Mouse (Mus musculus) midbrain, embryonic 11.5 days (tissue): Measurements from ENCODE around the gene Scn10a. TPM values are rescaled to one million over a fixed set of nuclear protein-coding genes. Genes with fewer than 3 reads are reported as not detected.
A peak's percentile ranks its signal among the peaks of the same experiment; 100 is the strongest.

ENCODE experiments used
- ATAC-seq: fragments of 200-750 bp; cut with Nextera tagmentation; 2 replicates; pipeline ENCODE4 v1.8.0; 2017; ENCODE audit warnings: moderate TSS enrichment, moderate library complexity; ENCODE audit not compliant: low FRiP score
- DNase-seq: peaks from one replicate; pipeline ENCODE4 v3.0.0; 2015; ENCODE audit warnings: low spot score; ENCODE audit errors: missing footprints
- H3K27ac ChIP-seq: fragments of 300-500 bp; sonication (generic); 2 replicates; pipeline ENCODE4 v1.5.1; 2014; ENCODE audit warnings: low read depth, low read length
- H3K27me3 ChIP-seq: fragments of 300-500 bp; sonication (generic); 2 replicates; pipeline ENCODE4 v1.6.1; 2014; ENCODE audit warnings: mild to moderate bottlenecking, low read length, moderate library complexity, mixed read lengths; ENCODE audit not compliant: control insufficient read depth, insufficient read depth
- H3K36me3 ChIP-seq: fragments of 300-500 bp; sonication (generic); 2 replicates; pipeline ENCODE4 v1.6.1; 2014; ENCODE audit warnings: mild to moderate bottlenecking, low read length, moderate library complexity, mixed read lengths; ENCODE audit not compliant: control insufficient read depth, insufficient read depth
- H3K4me1 ChIP-seq: fragments of 300-500 bp; sonication (generic); 2 replicates; pipeline ENCODE4 v1.6.1; 2014; ENCODE audit warnings: low read length; ENCODE audit not compliant: control insufficient read depth, insufficient read depth
- H3K4me2 ChIP-seq: fragments of 300-500 bp; sonication (generic); 2 replicates; pipeline ENCODE4 v1.6.1; 2014; ENCODE audit warnings: mild to moderate bottlenecking, moderate library complexity
- H3K4me3 ChIP-seq: fragments of 300-500 bp; sonication (generic); 2 replicates; pipeline ENCODE4 v1.5.1; 2014; ENCODE audit warnings: low read depth, low read length
- H3K9ac ChIP-seq: fragments of 300-500 bp; sonication (generic); 2 replicates; pipeline ENCODE4 v1.6.1; 2014; ENCODE audit warnings: low read length
- H3K9me3 ChIP-seq: fragments of 300-500 bp; sonication (generic); 2 replicates; pipeline ENCODE4 v1.6.1; 2016; ENCODE audit warnings: low read length; ENCODE audit not compliant: control insufficient read depth
- WGBS: fragments of 180-500 bp; shearing (Covaris S2); extraction: QIAGEN DNeasy Blood & Tissue Kit; methylation state at CpG from one replicate; pipeline ENCODE4 v1.1.7; 2014; 5-methylcytosine and 5-hydroxymethylcytosine counted together
- polyA plus RNA-seq: library from polyadenylated mRNA; unstranded; fragments of >200 nt; fragmentation: Nextera tagmentation; extraction: Ambion mirVana; gene quantifications from 2 replicates; pipeline ENCODE4 v1.2.1, GENCODE M21; 2014

Scn10a gene
- polyA plus RNA-seq, 1 experiment from 2014 or later, result not detected

DNA sequence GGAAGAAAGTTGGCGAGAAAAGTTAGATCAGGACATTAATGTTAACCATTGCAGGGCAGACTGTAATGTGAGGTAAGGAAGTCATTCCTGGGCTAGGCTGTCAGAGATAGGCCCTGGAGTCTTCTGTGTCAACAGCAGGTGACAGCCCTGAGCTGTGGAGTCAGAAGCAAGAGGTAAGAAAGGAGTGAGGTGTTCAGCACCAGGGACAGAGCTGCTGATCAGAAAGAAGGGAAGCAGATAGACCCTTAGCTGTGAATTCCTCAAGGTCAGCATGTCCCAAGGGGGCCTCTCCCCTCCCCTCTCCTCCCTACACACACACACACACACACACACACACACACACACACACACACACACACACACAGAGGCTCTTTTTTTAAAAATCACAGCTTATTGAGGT lies 55.0 kb downstream of the Scn10a start:
- no peaks in the 10 kb centered on the region for H3K4me1 ChIP-seq
- H3K9ac ChIP-seq, result no peak overlapping the region
- DNase-seq (no peak), ATAC-seq (no peak)
- no peaks in the 10 kb centered on the region for H3K27me3 ChIP-seq
- no peak overlapping the region for H3K27ac ChIP-seq
- H3K9me3 ChIP-seq, result no peaks in the 10 kb centered on the region
- H3K36me3 ChIP-seq, result no peaks in the 10 kb centered on the region
- whole genome bisulfite sequencing, result 69% methylated on average over 1 of the region's 1 CpGs
- H3K4me2 ChIP-seq, result no peak overlapping the region
- no peak overlapping the region for H3K4me3 ChIP-seq

DNA sequence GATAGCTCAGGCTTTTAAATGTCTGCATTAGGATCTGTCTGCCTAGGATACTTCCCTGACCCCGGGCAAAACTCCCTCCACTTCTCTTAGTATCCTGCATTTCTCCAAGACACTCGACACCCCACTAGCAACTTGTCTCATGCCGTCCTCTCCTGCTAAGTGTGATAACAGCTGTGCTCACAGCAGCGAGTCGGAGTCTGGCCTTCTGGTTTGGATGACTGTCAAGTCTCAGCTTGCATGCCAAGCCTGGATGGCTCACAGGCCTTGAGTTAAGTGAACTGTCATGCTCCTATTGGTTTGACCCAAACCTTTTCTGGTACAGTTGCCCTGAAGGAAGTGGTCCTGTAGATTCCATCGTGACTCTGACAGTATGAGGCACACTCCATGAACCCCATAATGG lies 63.0 kb downstream of the Scn10a start:
- H3K27ac ChIP-seq, result no peak overlapping the region
- ATAC-seq, result no peak
- H3K36me3 ChIP-seq, result no peaks in the 10 kb centered on the region
- no peak for DNase-seq
- no peak overlapping the region for H3K9ac ChIP-seq
- no peaks in the 10 kb centered on the region for H3K4me1 ChIP-seq
- H3K9me3 ChIP-seq, result no peaks in the 10 kb centered on the region
- no peaks in the 10 kb centered on the region for H3K27me3 ChIP-seq
- no peak overlapping the region for H3K4me2 ChIP-seq
- WGBS, result 69% methylated on average over 6 of the region's 6 CpGs
- H3K4me3 ChIP-seq, result no peak overlapping the region

GRCm38 (mm10) chr9:119653758-119654157 lies 65.4 kb downstream of the Scn10a start:
- Histone ChIP-seq H3K27ac (no peak overlapping the region), H3K4me1 (no peaks in the 10 kb centered on the region), H3K36me3 (no peaks in the 10 kb centered on the region), H3K4me2 (no peak overlapping the region), H3K27me3 (no peaks in the 10 kb centered on the region), H3K4me3 (no peak overlapping the region), H3K9ac (no peak overlapping the region), H3K9me3 (no peaks in the 10 kb centered on the region)
- 76% methylated on average over 5 of the region's 5 CpGs for WGBS
- ATAC-seq (no peak), DNase-seq (peak; percentile 6)

DNA sequence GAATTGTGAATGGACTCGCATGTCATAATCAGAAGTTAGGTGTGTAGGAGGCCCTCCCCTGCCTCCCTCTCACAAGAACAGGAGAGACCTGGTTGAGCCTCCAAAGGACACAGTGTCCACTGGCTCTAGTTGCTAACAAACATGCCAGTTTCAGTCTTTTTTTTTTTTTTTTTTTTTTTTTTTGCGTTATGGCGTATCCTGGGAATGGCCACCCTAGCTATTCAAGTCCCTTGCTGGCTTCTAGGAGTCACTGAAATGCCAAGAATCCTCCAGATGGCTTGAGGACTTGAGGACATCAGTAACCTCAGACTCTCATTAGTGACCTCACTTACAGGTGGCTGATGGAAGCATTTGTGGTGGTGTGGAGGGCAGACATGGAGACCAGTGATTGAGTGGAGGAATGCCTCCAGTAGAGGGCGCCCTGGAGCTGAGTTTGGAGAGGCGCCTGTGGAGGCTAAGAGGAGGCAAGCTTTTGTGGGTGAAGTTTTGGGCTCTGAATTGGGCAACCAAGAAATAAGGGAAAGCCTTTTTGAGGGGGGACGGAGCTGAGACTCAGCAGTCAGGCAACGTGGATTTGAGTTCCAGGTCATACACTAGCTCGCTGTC lies 72.1 kb downstream of the Scn10a start:
- Histone ChIP-seq H3K27ac (no peak overlapping the region), H3K9me3 (no peaks in the 10 kb centered on the region), H3K4me2 (no peak overlapping the region), H3K4me1 (no peaks in the 10 kb centered on the region), H3K4me3 (no peak overlapping the region), H3K36me3 (no peaks in the 10 kb centered on the region), H3K27me3 (no peaks in the 10 kb centered on the region), H3K9ac (no peak overlapping the region)
- peak; percentile 96 for DNase-seq
- WGBS, result 59% methylated on average over 8 of the region's 8 CpGs
- ATAC-seq, result no peak

DNA sequence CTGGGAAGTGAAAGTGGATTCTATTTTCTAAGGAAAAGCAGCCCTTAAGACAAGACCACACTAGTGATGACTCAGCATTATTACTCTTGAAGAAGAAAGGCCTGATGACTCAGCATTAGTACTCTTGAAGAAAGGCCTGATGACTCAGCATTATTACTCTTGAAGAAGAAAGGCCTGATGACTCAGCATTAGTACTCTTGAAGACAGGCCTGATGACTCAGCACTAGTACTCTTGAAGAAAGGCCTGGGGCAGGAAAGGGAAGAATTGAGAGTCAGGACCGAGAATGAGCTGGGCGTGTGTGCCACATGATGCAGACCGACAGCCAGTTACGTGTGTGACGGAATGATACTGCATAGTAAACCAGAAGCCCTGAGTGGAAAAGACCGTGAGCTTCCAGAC lies 77.1 kb downstream of the Scn10a start:
- no peak overlapping the region for H3K4me3 ChIP-seq
- H3K9me3 ChIP-seq, result no peaks in the 10 kb centered on the region
- H3K4me2 ChIP-seq, result no peak overlapping the region
- H3K4me1 ChIP-seq, result no peaks in the 10 kb centered on the region
- H3K9ac ChIP-seq, result no peak overlapping the region
- no peaks in the 10 kb centered on the region for H3K36me3 ChIP-seq
- no peak overlapping the region for H3K27ac ChIP-seq
- 95% methylated on average over 6 of the region's 6 CpGs for WGBS
- H3K27me3 ChIP-seq, result no peaks in the 10 kb centered on the region
- DNase-seq (no peak), ATAC-seq (no peak)

DNA sequence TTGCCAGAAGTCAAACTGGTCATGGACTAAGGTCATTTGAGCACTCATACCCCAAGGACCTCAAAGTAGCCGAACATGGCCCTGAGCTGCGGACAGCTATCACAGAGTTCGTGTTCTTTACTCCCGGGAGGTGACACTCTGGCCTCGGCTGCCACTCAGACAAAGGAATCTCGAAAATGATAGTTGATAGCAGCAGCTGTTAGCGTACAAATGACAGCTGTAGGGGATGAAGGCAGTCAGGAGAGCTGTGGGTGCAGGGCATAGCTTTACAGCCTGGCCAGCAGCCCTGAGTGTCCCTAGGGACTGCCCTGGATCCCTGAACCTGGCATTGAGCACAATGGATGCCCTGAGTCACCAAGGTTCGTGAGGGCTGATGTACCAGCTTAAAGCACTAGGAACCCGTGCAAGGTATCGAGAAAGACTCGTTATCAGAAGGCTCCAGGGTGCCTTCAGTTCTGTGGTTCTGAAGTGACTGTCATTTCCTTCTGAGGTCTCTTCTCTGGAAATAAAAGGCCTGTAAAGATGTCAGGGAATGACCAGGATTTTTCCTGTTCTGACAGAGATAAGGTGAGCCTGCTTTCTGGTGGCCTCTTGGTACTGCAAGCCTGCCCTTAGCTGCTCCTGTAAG lies 84.8 kb downstream of the Scn10a start:
- Histone ChIP-seq H3K27me3 (no peaks in the 10 kb centered on the region), H3K9ac (no peak overlapping the region), H3K27ac (no peak overlapping the region), H3K4me3 (no peak overlapping the region), H3K4me2 (no peak overlapping the region), H3K36me3 (no peaks in the 10 kb centered on the region), H3K4me1 (0 out of 2 replicates have a peak, but pooled peaks cover 2% of the 10 kb centered on the region), H3K9me3 (no peaks in the 10 kb centered on the region)
- ATAC-seq (no peak), DNase-seq (peak; percentile 65)
- WGBS, result 78% methylated on average over 11 of the region's 11 CpGs

GRCm38 (mm10) chr9:119633475-119633874 lies 85.6 kb downstream of the Scn10a start:
- Histone ChIP-seq H3K27me3 (no peaks in the 10 kb centered on the region), H3K27ac (no peak overlapping the region), H3K9ac (no peak overlapping the region), H3K9me3 (no peaks in the 10 kb centered on the region), H3K4me3 (no peak overlapping the region), H3K4me1 (0 out of 2 replicates have a peak, but pooled peaks cover 2% of the 10 kb centered on the region), H3K36me3 (no peaks in the 10 kb centered on the region), H3K4me2 (no peak overlapping the region)
- no peak for DNase-seq
- no peak for ATAC-seq
- WGBS, result 82% methylated on average over 5 of the region's 5 CpGs

- ATAC-seq, result no peak
- H3K9ac ChIP-seq, result no peak overlapping the region
- peak; percentile 64 for DNase-seq
Measured at GRCm38 (mm10) chr9:119632801-119633200, 86.3 kb downstream of the Scn10a start.

GRCm38 (mm10) chr9:119631899-119632533 lies 87.1 kb downstream of the Scn10a start:
- Histone ChIP-seq H3K4me2 (no peak overlapping the region), H3K4me1 (0 out of 2 replicates have a peak, but pooled peaks cover 2% of the 10 kb centered on the region), H3K4me3 (no peak overlapping the region), H3K36me3 (no peaks in the 10 kb centered on the region), H3K9ac (no peak overlapping the region), H3K27ac (no peak overlapping the region), H3K9me3 (no peaks in the 10 kb centered on the region), H3K27me3 (no peaks in the 10 kb centered on the region)
- no peak for ATAC-seq
- DNase-seq, result no peak
- WGBS, result 66% methylated on average over 15 of the region's 15 CpGs

More at GRCm38 (mm10) chr9:119632801-119633200, 86.3 kb downstream of the Scn10a start:
- Histone ChIP-seq H3K36me3 (no peaks in the 10 kb centered on the region), H3K4me2 (no peak overlapping the region), H3K9me3 (no peaks in the 10 kb centered on the region), H3K4me1 (0 out of 2 replicates have a peak, but pooled peaks cover 2% of the 10 kb centered on the region), H3K4me3 (no peak overlapping the region), H3K27me3 (no peaks in the 10 kb centered on the region), H3K27ac (no peak overlapping the region)
- WGBS, result 43% methylated on average over 12 of the region's 12 CpGs
